Mouse (Mus musculus) CH12.LX (cell line): ENCODE measurements around the gene Pxn. TPM values are rescaled to one million over a fixed set of nuclear protein-coding genes. Genes with fewer than 3 reads are reported as not detected.

Experiments
- DNase-seq: peaks from one replicate; pipeline ENCODE4 v3.0.0-alpha.2; 2013; ENCODE audit errors: extremely low read depth
- H3K27ac ChIP-seq: 2 replicates; pipeline ENCODE4 v1.5.1; 2012; ENCODE audit warnings: low read depth, mild to moderate bottlenecking, control low read depth, moderate library complexity; ENCODE audit not compliant: insufficient read depth
- H3K27me3 ChIP-seq: replicated peaks from 2 replicates; pipeline ENCODE3; 2012; ENCODE audit warnings: inconsistent platforms
- H3K36me3 ChIP-seq, 2 experiments: replicated peaks in 1 of 2; 2 replicates each; pipeline versions ENCODE3 to v1.6.1; 2012; ENCODE audit warnings: inconsistent platforms in 1 of 2, low read length in 1 of 2, mild to moderate bottlenecking in 1 of 2, mixed read lengths in 1 of 2, moderate library complexity in 1 of 2; ENCODE audit not compliant: control insufficient read depth in 1 of 2, insufficient read depth in 1 of 2
- H3K4me1 ChIP-seq, 2 experiments: 2 replicates each; pipeline ENCODE4 v1.6.1; 2012; ENCODE audit warnings: inconsistent platforms in 1 of 2, moderate library complexity in 1 of 2; ENCODE audit not compliant: insufficient read depth in 2 of 2, control insufficient read depth in 1 of 2
- H3K4me2 ChIP-seq: 2 replicates; pipeline ENCODE4 v1.6.1; 2012; ENCODE audit warnings: low read depth, mild to moderate bottlenecking, control low read depth; ENCODE audit not compliant: poor library complexity, insufficient read depth, severe bottlenecking
- H3K4me3 ChIP-seq, 3 experiments: fragments of 150-350 bp in 1 of 3; sonication (generic) in 1 of 3; replicated peaks in 1 of 3; 2 replicates each; pipeline versions ENCODE3 to v1.5.1; 2011 to 2012; ENCODE audit warnings: low read depth in 2 of 3, low read length in 2 of 3, mild to moderate bottlenecking in 2 of 3, moderate library complexity in 2 of 3, control low read depth in 1 of 3, improper control_type of control experiment in 1 of 3, inconsistent platforms in 1 of 3, mixed read lengths in 1 of 3; ENCODE audit not compliant: poor library complexity in 1 of 3
- H3K79me2 ChIP-seq: replicated peaks from 2 replicates; pipeline ENCODE4 v1.6.1; 2012; ENCODE audit warnings: mild to moderate bottlenecking, moderate library complexity; ENCODE audit not compliant: control insufficient read depth, poor library complexity, insufficient read depth, severe bottlenecking; ENCODE audit errors: extremely low read depth
- H3K9ac ChIP-seq: 2 replicates; pipeline ENCODE4 v1.6.1; 2012; ENCODE audit warnings: low read depth, mild to moderate bottlenecking, control low read depth, moderate library complexity; ENCODE audit not compliant: insufficient read depth
- H3K9me3 ChIP-seq: replicated peaks from 2 replicates; pipeline ENCODE3; 2012; ENCODE audit warnings: low read length, inconsistent platforms, mixed read lengths
- BHLHE40 ChIP-seq: IDR thresholded peaks from 2 replicates; pipeline ENCODE4 v1.6.1; 2011; ENCODE audit warnings: mild to moderate bottlenecking, low read depth, low read length, improper control_type of control experiment
- CHD1 ChIP-seq: IDR thresholded peaks from 2 replicates; pipeline ENCODE4 v1.6.1; 2012; ENCODE audit warnings: low read depth, low read length, improper control_type of control experiment, inconsistent platforms
- CTCF ChIP-seq, 2 experiments: IDR thresholded peaks in 1 of 2; conservative IDR thresholded peaks in 1 of 2; 2 replicates each; pipeline ENCODE4 v1.5.1; 2011 to 2012; ENCODE audit warnings: low read depth in 2 of 2, low read length in 2 of 2, improper control_type of control experiment in 1 of 2, inconsistent platforms in 1 of 2, mild to moderate bottlenecking in 1 of 2, moderate library complexity in 1 of 2
- ELF1 ChIP-seq: IDR thresholded peaks from 2 replicates; pipeline ENCODE4 v1.6.1; 2014; ENCODE audit warnings: low read depth, mild to moderate bottlenecking, inconsistent platforms, low read length, improper control_type of control experiment
- EP300 ChIP-seq: IDR thresholded peaks from 2 replicates; pipeline ENCODE4 v1.6.1; 2011; ENCODE audit warnings: low read length, improper control_type of control experiment
- ETS1 ChIP-seq: conservative IDR thresholded peaks from 2 replicates; pipeline ENCODE4 v1.6.1; 2012; ENCODE audit warnings: low read depth, mild to moderate bottlenecking, inconsistent platforms, low read length, improper control_type of control experiment, moderate library complexity
- GABPA ChIP-seq: IDR thresholded peaks from 2 replicates; pipeline ENCODE4 v1.6.1; 2012; ENCODE audit warnings: low read depth, low read length, improper control_type of control experiment, inconsistent platforms; ENCODE audit not compliant: insufficient replicate concordance
- IRF4 ChIP-seq: IDR thresholded peaks from 2 replicates; pipeline ENCODE4 v1.6.1; 2014; ENCODE audit warnings: low read depth, mild to moderate bottlenecking, inconsistent platforms, low read length, improper control_type of control experiment
- KAT2A ChIP-seq: IDR thresholded peaks from 2 replicates; pipeline ENCODE4 v1.6.1; 2012; ENCODE audit warnings: low read length, improper control_type of control experiment, inconsistent platforms; ENCODE audit not compliant: insufficient replicate concordance
- MAFK ChIP-seq: IDR thresholded peaks from 2 replicates; pipeline ENCODE4 v1.6.1; 2011; ENCODE audit warnings: low read length, improper control_type of control experiment; ENCODE audit not compliant: insufficient replicate concordance
- MAX ChIP-seq: IDR thresholded peaks from 2 replicates; pipeline ENCODE4 v1.6.1; 2011; ENCODE audit warnings: low read length, improper control_type of control experiment
- MAZ ChIP-seq: IDR thresholded peaks from 2 replicates; pipeline ENCODE4 v1.6.1; 2012; ENCODE audit warnings: low read depth, mild to moderate bottlenecking, inconsistent platforms, low read length, improper control_type of control experiment, moderate library complexity
- MEF2A ChIP-seq: IDR thresholded peaks from 2 replicates; pipeline ENCODE4 v1.6.1; 2014; ENCODE audit warnings: low read depth, mild to moderate bottlenecking, inconsistent platforms, low read length, improper control_type of control experiment, borderline replicate concordance
- NELFE ChIP-seq: IDR thresholded peaks from 2 replicates; pipeline ENCODE4 v1.6.1; 2011; ENCODE audit warnings: low read depth, low read length, improper control_type of control experiment
- PAX5 ChIP-seq: IDR thresholded peaks from 2 replicates; pipeline ENCODE4 v1.6.1; 2012; ENCODE audit warnings: low read length, inconsistent platforms, mixed read lengths
- POLR2A ChIP-seq: IDR thresholded peaks from 2 replicates; pipeline ENCODE4 v1.6.1; 2011; ENCODE audit warnings: low read depth, mild to moderate bottlenecking, improper control_type of control experiment, low read length
- RAD21 ChIP-seq: IDR thresholded peaks from 2 replicates; pipeline ENCODE4 v1.6.1; 2011; ENCODE audit warnings: low read depth, mild to moderate bottlenecking, low read length, improper control_type of control experiment, moderate library complexity
- SIN3A ChIP-seq: IDR thresholded peaks from 2 replicates; pipeline ENCODE4 v1.6.1; 2012; ENCODE audit warnings: low read length, improper control_type of control experiment, inconsistent platforms
- SMC3 ChIP-seq: IDR thresholded peaks from 2 replicates; pipeline ENCODE4 v1.6.1; 2011; ENCODE audit warnings: low read depth, low read length, improper control_type of control experiment
- TBP ChIP-seq: conservative IDR thresholded peaks from 2 replicates; pipeline ENCODE4 v1.6.1; 2011; ENCODE audit warnings: low read depth, low read length, improper control_type of control experiment
- UBTF ChIP-seq: IDR thresholded peaks from 2 replicates; pipeline ENCODE4 v1.6.1; 2012; ENCODE audit warnings: low read depth, mild to moderate bottlenecking, inconsistent platforms, low read length, improper control_type of control experiment, moderate library complexity
- USF1 ChIP-seq: IDR thresholded peaks from 2 replicates; pipeline ENCODE4 v1.6.1; 2014; ENCODE audit warnings: low read depth, mild to moderate bottlenecking, inconsistent platforms, low read length, improper control_type of control experiment
- ZKSCAN1 ChIP-seq: IDR thresholded peaks from 2 replicates; pipeline ENCODE4 v1.6.1; 2012; ENCODE audit warnings: low read depth, inconsistent platforms, low read length, improper control_type of control experiment, borderline replicate concordance
- ZNF384 ChIP-seq: IDR thresholded peaks from 2 replicates; pipeline ENCODE4 v1.6.1; 2012; ENCODE audit warnings: low read depth, low read length, improper control_type of control experiment, inconsistent platforms
- dilution Hi-C: fragments of 300-500 bp; cut with MboI; formaldehyde crosslinking; loops from 2 replicates; pipeline ENCODE4 v1.14.3; 2020; ENCODE audit warnings: low sequenced_read_pairs; ENCODE audit not compliant: extremely low pct_unique_long_range_greater_than_20kb, extremely low pct_ligation_motif_present
- in situ Hi-C: fragments of 300-500 bp; cut with MboI; formaldehyde crosslinking; loops from 3 replicates; pipeline ENCODE4 v1.14.3; 2019; ENCODE audit warnings: low sequenced_read_pairs, low pct_ligation_motif_present, low pct_unique_long_range_greater_than_20kb, mixed read lengths
- polyA plus RNA-seq: library from polyadenylated mRNA; unstranded; fragments of >175 nt; gene quantifications from 2 replicates; pipeline ENCODE4 v1.2.1, GENCODE M21; 2012; ENCODE audit warnings: low read depth; ENCODE audit not compliant: insufficient read length
- total RNA-seq, 2 experiments: library from RNA; depleted of rRNA; stranded (reverse); fragments of 300-350 nt in 1 of 2; fragments of >200 nt in 1 of 2; gene quantifications; 2 replicates each; pipeline ENCODE4 v1.2.3; 2012 to 2014

Gene Pxn
- total and polyA plus RNA-seq, 3 experiments: 17.0 to 43.4 (median 21.1) TPM

- Histone ChIP-seq H3K9ac (no peak overlapping the region), H3K4me3 (no peak overlapping the region), H3K36me3 (peaks cover 32 to 54% of the 10 kb centered on the region in 2 experiments), H3K4me1 (peaks cover 2 to 17% of the 10 kb centered on the region in 2 experiments; a peak in 2 of 4 replicates), H3K27me3 (no peaks in the 10 kb centered on the region), H3K9me3 (no peaks in the 10 kb centered on the region), H3K27ac (no peak overlapping the region), H3K79me2 (peaks cover 18% of the 10 kb centered on the region), H3K4me2 (0 out of 2 replicates have a peak overlapping the region, but pooled peaks have one; percentile 21)
- no peak for TF ChIP-seq NELFE
- no peak for TF ChIP-seq EP300
- no peak for TF ChIP-seq IRF4
- peak; percentile 78 to 95 for TF ChIP-seq CTCF (conservative IDR thresholded peaks at IDR 0.05 in 1 of 2, IDR thresholded peaks at IDR 0.05 in 1 of 2; ENCODE audit: low read depth in 2 of 2, low read length in 2 of 2)
- peak; percentile 58 for TF ChIP-seq ELF1
- peak; percentile 69 for TF ChIP-seq SMC3
- TF ChIP-seq RAD21: peak; percentile 33
- peak; percentile 68 for DNase-seq
- in situ Hi-C loops (no loop called here), dilution Hi-C loops (no loop called here)
Measured at GRCm38 (mm10) chr5:115556217-115556616, 49.7 kb downstream of the Pxn start.

GRCm38 (mm10) chr5:115558182-115558794 is 51.8 kb downstream of the Pxn start:
- H3K4me2 ChIP-seq: no peak overlapping the region
- dilution Hi-C loops: no loop called here
- no peak overlapping the region for H3K4me3 ChIP-seq
- peaks cover 4 to 26% of the 10 kb centered on the region in 2 experiments; a peak in 2 of 4 replicates for H3K4me1 ChIP-seq
- TF ChIP-seq ELF1 (no peak), BHLHE40 (no peak), POLR2A (no peak), ZKSCAN1 (no peak), GABPA (no peak), USF1 (no peak), MEF2A (no peak), UBTF (no peak), TBP (no peak), CHD1 (no peak), ETS1 (no peak), PAX5 (no peak), SIN3A (no peak), MAX (no peak), CTCF (conservative IDR thresholded peaks at IDR 0.05 in 1 of 2, IDR thresholded peaks at IDR 0.05 in 1 of 2; ENCODE audit: low read depth in 2 of 2, low read length in 2 of 2) (no peak), KAT2A (no peak), MAZ (no peak), ZNF384 (no peak), MAFK (no peak)
- TF ChIP-seq, all 38 proteins: peak for 0
- Histone ChIP-seq H3K9me3 (no peaks in the 10 kb centered on the region), H3K27ac (no peak overlapping the region), H3K79me2 (peaks cover 31% of the 10 kb centered on the region), H3K27me3 (no peaks in the 10 kb centered on the region), H3K9ac (no peak overlapping the region), H3K36me3 (peaks cover 33 to 53% of the 10 kb centered on the region in 2 experiments)
- in situ Hi-C loops: no loop called here
- no peak for DNase-seq
